Mouse (Mus musculus) common myeloid progenitor, adult 5-6 weeks (primary cell): ENCODE data around the gene Hdgfl3. TPM values are rescaled to one million over a fixed set of nuclear protein-coding genes. Genes with fewer than 3 reads are reported as not detected.

Experiments
- ATAC-seq: replicated peaks from 2 replicates; pipeline ENCODE4 v1.8.0; 2016; ENCODE audit warnings: low read depth, mild to moderate bottlenecking, moderate TSS enrichment, inconsistent platforms; ENCODE audit not compliant: poor library complexity, severe bottlenecking
- total RNA-seq: library from RNA; stranded (forward); fragments of 200-1000, 187-1606 nt; gene quantifications from 2 replicates; pipeline ENCODE4 v1.2.3, GENCODE M21; 2017

Gene Hdgfl3
- total RNA-seq: 5.0 and 6.2 TPM in 2 replicates

DNA sequence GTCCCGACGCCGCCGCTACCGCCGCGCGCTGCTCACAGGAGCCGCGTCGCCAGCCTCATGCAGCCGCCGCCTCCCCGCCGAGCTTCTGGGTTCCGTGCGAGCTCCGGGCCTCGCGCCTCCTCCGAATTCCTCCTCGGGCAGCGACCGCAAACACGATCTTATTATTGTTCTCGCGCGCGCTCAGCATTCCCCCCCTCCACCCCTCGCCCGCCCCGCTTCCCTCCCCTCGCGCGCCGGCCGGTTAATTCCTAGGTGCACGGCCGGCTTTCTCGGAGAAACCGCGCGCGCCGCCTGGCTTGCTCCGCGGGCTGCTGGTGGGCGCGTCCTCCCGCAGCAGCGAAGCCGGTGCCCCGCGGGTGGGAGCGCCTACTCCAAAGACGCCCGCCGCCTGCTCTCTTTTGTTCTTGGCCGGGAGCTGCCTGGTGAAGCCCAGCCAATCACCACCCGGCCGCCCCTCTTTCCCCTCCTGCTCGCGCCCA, at the start of gene Hdgfl3:
Hdgfl3 (minus strand) TSS at position 207 of the 479 bp plus-strand sequence.
- peak; percentile 75 for ATAC-seq

DNA sequence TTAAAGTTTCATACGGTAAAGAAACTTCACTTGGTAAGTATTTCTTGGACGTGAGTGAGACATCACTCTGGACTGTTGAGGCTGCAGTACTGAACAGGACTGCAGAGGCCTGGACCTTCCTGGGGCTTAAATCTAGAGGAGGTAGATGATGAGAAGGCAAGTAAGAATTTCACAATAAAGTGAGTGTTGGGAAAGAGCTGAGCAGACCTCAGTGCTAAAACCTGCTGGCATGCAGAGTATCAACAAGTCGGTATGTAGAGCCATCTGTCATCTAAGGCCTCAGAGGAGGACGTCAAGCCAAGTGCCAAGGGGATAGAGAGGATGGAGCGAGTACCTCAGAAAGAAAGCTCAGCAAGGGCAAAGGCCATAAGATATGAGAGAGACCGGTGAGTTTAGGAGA, 49.4 kb upstream of the Hdgfl3 start:
- ATAC-seq: no peak

DNA sequence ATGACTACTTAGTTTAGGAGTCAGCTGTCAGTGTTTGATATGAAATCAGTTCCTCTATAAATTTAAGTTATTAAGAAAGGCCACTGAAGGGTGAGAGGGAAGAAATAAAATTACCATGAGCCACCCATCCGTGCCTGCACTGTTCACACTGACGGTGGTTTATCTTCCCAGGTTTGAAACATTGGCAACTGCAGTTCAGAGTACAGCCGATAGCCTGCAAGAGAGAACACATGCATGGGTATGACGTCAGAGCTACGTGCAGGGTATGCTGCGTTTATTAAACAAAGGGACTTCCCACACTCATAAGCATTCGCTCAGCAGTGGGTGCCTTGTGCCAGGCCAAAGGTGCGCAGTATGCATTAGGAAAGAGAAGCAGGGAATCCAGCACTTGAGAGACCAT, 44.0 kb upstream of the Hdgfl3 start:
- no peak for ATAC-seq

- ATAC-seq: no peak
Measured at GRCm38 (mm10) chr7:81974616-81975015, 40.3 kb upstream of the Hdgfl3 start.

DNA sequence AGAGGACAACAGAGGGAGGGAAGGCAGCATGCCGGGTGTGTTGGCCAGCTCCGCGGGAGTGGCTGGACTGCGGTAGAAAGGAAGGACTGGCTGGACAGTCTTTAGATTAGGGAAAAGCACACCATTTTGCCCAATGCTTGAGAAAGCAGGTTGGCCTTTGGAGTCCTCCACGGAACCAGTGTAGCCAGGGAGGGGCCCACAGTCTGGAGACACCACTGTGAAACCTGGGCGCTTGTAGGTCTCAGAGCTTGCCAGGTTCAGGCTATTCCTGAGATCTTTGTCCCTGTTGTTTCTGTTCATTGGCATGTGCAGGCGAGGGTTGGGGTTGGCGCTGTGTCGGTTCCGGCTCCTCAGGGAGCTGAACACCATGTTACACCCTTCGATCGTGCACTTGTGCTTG, 39.7 kb upstream of the Hdgfl3 start:
- ATAC-seq: no peak

DNA sequence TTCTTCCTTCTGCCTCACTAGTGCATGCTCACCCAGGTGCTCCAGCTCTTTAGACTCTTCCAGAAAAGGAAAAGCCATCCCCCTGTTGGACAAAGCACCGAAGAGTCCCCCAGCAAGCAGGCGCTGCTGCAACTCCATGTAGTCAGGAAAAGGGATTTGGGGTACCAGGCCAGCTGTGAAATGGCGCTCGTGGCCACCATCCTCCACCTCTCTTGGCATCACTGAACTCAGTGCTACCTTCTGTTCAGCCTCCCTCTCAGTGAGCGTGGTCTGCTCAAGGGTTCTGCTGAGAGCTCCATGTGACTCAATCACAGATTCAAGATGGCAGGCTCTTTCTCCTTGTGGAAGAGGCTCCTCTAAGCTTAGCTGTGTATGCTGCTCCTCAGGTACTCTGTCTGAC, 39.1 kb upstream of the Hdgfl3 start:
- ATAC-seq: no peak

- peak; percentile 68 for ATAC-seq
Measured at GRCm38 (mm10) chr7:81968975-81969374, 34.7 kb upstream of the Hdgfl3 start.

GRCm38 (mm10) chr7:81968451-81968850, 34.2 kb upstream of the Hdgfl3 start:
- ATAC-seq: no peak

DNA sequence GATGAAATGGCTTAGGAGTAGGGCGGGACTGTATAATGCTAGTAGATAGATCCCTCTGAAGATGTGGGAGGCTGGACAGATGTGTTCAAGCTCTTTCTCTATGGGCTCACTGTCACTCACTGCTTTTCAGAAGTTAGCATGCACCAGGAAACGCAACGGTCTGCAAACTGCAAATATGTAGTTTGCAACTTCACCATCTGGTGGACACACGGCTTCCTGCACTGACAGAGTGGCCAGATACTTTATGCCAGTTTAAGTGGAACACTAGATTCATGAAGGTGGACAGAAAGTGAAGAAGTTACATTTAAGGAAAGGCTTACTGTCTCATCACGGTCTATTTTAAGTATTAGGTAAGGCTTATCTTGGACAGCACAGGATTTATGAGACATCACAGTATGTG, 31.9 kb upstream of the Hdgfl3 start:
- ATAC-seq: no peak

DNA sequence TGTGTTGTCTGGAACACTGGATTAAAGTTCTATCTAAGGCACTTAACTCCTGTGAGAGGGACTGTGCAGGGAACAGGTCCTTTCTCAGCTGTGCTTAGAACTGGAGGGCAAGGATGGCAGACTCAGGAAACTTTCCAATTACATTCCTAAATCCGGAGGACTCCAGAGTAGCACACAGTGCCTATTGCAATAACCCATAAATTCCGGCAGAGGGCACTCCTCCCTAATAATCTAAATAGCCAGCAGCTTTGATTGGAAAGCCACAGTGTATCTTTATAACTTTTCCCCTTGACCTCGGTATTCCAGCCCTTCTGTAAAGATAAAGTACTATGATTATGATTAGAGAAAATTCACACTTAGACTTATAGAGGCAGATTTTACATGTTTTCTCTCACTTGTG, 25.4 kb upstream of the Hdgfl3 start:
- peak; percentile 68 for ATAC-seq

GRCm38 (mm10) chr7:81954208-81954846, 20.1 kb upstream of the Hdgfl3 start:
- peak; percentile 89 for ATAC-seq

- ATAC-seq: no peak
Measured at GRCm38 (mm10) chr7:81950499-81950898, 16.2 kb upstream of the Hdgfl3 start.

- no peak for ATAC-seq
Measured at GRCm38 (mm10) chr7:81945398-81945797, 11.1 kb upstream of the Hdgfl3 start.

DNA sequence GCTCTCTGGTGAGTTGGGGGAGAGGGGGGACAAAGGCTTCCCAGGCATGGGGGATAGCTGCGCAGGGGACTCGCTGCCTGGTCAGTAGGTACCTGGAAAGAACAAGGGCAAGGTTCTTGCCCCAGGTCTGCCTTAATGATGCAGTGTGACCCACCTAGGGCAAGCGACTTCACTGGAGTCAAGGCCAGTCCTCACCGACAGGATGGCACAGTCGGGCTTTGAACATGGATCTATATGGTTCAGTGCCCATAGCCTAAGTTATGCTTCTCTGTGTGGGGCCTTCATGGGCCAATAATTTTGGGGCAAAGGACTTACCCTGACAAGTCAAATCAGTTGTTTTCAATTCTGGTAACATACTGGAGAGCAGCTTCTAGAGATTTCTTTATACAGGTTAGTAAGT, 533 bp upstream of the Hdgfl3 start:
- ATAC-seq: no peak

- 0 out of 2 replicates have a peak, but pooled peaks have one; percentile 18 for ATAC-seq
Measured at GRCm38 (mm10) chr7:81933601-81934266, 539 bp downstream of the Hdgfl3 start.

GRCm38 (mm10) chr7:81933061-81933600, 1.1 kb downstream of the Hdgfl3 start:
- no peak for ATAC-seq

DNA sequence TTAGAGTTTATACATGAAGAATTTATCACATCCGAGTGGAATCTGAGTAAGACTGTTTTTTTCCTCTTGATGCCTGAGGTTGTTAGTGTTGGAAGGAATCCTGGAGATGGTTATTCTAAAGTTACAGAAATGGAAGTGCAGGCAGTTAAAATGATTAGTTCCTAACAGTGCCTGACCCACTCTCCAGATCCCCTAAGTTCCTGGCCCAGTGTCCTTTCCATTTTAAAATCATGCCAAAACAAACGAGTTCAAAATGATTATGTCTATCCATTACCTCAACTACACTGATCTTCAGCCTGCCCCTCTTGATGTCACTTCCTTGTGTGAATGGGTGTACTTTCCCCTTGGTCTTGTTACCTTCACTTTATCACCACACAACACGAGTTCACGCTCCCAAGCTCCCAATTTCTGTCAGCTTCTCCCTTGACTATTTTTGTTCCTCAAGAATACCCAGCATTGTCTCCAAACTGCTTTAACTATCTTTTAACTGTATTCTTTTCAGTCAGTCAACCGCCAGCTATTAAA, 1.7 kb downstream of the Hdgfl3 start:
- no peak for ATAC-seq

DNA sequence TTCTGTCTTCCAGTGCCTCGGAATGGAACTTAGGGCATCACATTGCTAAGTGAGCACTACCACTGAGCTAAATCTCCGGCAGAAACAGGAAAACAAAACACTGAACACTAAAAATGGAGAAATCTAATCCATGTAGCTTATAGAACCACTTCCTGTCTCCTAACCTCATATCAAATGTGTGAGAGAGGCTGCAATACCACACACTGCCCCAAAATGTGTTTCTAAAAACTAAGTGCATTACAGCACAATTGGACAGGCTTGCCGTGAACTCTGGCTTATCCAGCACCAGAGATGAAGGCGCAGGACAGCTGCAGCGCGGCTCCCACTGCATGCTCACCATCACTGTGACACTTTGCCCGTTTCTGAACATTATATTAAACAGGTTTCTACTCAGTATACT, 5.3 kb downstream of the Hdgfl3 start:
- peak; percentile 83 for ATAC-seq

GRCm38 (mm10) chr7:81921379-81921952, 12.8 kb downstream of the Hdgfl3 start:
- ATAC-seq: peak; percentile 80

GRCm38 (mm10) chr7:81920314-81920713, 14.0 kb downstream of the Hdgfl3 start:
- ATAC-seq: no peak

DNA sequence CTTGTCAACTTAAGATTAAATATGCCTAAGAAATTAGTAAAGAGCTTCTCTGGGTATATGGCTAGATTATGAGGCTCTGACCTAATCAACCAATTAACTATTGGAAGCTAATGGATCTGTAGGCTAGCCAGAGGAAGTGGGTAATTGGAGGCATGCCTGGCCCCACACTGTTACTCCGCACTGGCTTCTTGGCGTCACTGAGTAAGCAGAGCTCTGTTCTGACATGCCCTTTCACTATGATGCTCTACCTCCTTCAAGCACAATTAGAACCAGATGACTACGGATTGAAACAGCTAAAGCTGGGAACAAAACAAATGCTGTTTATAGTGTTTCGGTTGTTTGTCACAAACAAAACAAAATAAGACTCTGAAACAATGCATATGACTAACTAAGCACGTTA, 16.0 kb downstream of the Hdgfl3 start:
- no peak for ATAC-seq
